Mouse (Mus musculus) hindbrain, embryonic 16.5 days (tissue): ENCODE results near the gene Nceh1. TPM values are rescaled to one million over a fixed set of nuclear protein-coding genes. Genes with fewer than 3 reads are reported as not detected.

ENCODE experiments used
- ATAC-seq: fragments of 200-750 bp; cut with Nextera tagmentation; 2 replicates; pipeline ENCODE4 v1.8.0; 2017; ENCODE audit warnings: moderate TSS enrichment, moderate library complexity
- H3K27ac ChIP-seq: fragments of 300-500 bp; sonication (generic); 2 replicates; pipeline ENCODE4 v1.5.1; 2014; ENCODE audit warnings: low read depth, mild to moderate bottlenecking, control low read depth, low read length, moderate library complexity
- H3K27me3 ChIP-seq: fragments of 300-500 bp; sonication (generic); replicated peaks from 2 replicates; pipeline ENCODE4 v1.6.1; 2014; ENCODE audit warnings: low read length; ENCODE audit not compliant: control insufficient read depth, insufficient read depth
- H3K36me3 ChIP-seq: fragments of 300-500 bp; sonication (generic); 2 replicates; pipeline ENCODE4 v1.6.1; 2014; ENCODE audit warnings: mild to moderate bottlenecking, low read length, moderate library complexity, mixed read lengths; ENCODE audit not compliant: control insufficient read depth, insufficient read depth
- H3K4me1 ChIP-seq: fragments of 300-500 bp; sonication (generic); 2 replicates; pipeline ENCODE4 v1.6.1; 2014; ENCODE audit warnings: low read depth, low read length; ENCODE audit not compliant: control insufficient read depth, insufficient read depth
- H3K4me2 ChIP-seq: fragments of 300-500 bp; sonication (generic); 2 replicates; pipeline ENCODE4 v1.6.1; 2014; ENCODE audit warnings: mild to moderate bottlenecking, low read length, control low read depth, moderate library complexity
- H3K4me3 ChIP-seq: fragments of 300-500 bp; sonication (generic); 2 replicates; pipeline ENCODE4 v1.5.1; 2014; ENCODE audit warnings: mild to moderate bottlenecking, low read length, control low read depth, moderate library complexity
- H3K9ac ChIP-seq: fragments of 300-500 bp; sonication (generic); 2 replicates; pipeline ENCODE4 v1.6.1; 2014; ENCODE audit warnings: low read depth, mild to moderate bottlenecking, control low read depth, low read length, moderate library complexity
- H3K9me3 ChIP-seq: fragments of 300-500 bp; sonication (generic); 2 replicates; pipeline ENCODE4 v1.6.1; 2014; ENCODE audit warnings: mild to moderate bottlenecking, low read length, moderate library complexity; ENCODE audit not compliant: control insufficient read depth
- WGBS: fragments of 180-500 bp; shearing (Covaris S2); extraction: QIAGEN DNeasy Blood & Tissue Kit; methylation state at CpG from one replicate; pipeline ENCODE4 v1.1.7; 2014; 5-methylcytosine and 5-hydroxymethylcytosine counted together
- polyA plus RNA-seq: library from polyadenylated mRNA; unstranded; fragments of >200 nt; fragmentation: Nextera tagmentation; extraction: Ambion mirVana; gene quantifications from 2 replicates; pipeline ENCODE4 v1.2.1, GENCODE M21; 2015

The Nceh1 gene
- polyA plus RNA-seq, 1 experiment from 2014 or later = 25.1 TPM

DNA sequence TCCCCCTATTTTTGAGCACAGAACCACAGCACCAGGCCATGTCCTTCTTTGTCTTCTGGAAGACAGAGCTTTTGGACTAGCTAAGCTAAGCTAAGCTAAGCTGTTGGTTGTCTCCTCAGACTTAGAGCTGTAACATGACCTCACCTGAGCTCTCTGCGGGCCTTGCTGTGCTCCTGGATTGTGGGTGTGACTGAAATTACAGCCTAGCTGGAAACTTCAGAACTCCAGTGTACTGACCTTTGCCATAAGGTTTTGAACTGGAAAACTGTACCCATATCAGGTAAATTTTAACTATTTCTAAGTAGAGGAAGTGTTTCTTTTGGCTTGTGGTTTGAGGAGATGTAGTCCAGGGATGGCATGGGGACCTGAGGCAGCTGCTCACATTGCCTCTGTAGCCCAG, 5.6 kb downstream of the Nceh1 start:
- Histone ChIP-seq H3K4me3 (no peak overlapping the region), H3K4me1 (no peaks in the 10 kb centered on the region; the same call in none of the 2 replicates), H3K9ac (no peak overlapping the region), H3K4me2 (no peak overlapping the region), H3K9me3 (no peaks in the 10 kb centered on the region), H3K36me3 (no peaks in the 10 kb centered on the region), H3K27me3 (no peaks in the 10 kb centered on the region), H3K27ac (no peak overlapping the region)
- no peak for ATAC-seq
- 95% methylated on average over 1 of the region's 1 CpGs for whole genome bisulfite sequencing

DNA sequence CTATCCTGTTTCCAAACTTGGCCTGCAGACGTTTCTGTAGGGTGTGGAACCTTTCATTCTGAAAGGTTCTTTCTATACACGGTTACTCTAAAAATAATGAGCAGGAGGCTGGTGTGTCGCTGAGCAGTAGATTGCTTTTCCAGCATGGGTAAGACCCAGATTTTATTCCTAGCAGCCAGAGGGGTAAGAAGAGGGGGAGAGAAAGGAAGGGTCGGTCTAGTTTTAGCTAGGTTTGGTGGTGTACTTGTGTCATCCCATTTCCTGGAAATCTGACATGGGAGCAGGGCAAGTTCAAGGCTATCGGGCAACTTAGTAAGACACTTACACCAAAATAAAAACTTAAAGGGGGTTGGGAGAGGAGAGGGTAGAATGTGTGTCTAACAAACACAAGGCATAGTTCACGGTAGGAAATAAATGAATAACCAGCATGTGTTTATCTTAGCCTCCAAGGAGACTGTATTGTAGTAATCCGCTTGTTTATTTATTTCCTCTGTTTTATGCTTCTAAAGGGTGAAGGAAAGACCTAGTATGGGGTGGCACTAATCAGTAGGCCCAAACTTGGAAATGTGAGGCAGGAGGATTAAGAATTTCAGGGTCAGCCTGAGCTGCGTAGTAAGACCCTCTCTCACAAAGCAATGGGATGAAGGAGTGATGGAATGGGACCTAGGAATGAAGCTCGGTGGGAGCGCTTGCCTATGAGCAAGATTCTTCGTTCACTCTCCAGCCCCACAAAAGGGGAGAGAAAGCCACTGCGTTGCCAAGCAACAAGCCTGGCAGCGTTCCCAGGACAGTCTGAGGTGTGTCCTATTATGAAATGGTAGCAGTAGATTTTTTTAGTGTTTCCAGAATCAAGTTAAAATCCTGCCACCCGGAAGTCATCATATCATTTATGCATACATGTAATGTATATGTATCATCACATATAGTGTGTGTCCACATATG, 6.8 kb downstream of the Nceh1 start:
- H3K9me3 ChIP-seq = no peaks in the 10 kb centered on the region
- no peaks in the 10 kb centered on the region for H3K27me3 ChIP-seq
- H3K4me3 ChIP-seq = no peak overlapping the region
- 59% methylated on average over 14 of the region's 14 CpGs for WGBS
- H3K4me2 ChIP-seq = no peak overlapping the region
- no peaks in the 10 kb centered on the region; the same call in 1 of the 2 replicates for H3K4me1 ChIP-seq
- ATAC-seq = 0 out of 2 replicates have a peak, but pooled peaks have one; percentile 34
- no peak overlapping the region for H3K9ac ChIP-seq
- H3K36me3 ChIP-seq = no peaks in the 10 kb centered on the region
- no peak overlapping the region for H3K27ac ChIP-seq

DNA sequence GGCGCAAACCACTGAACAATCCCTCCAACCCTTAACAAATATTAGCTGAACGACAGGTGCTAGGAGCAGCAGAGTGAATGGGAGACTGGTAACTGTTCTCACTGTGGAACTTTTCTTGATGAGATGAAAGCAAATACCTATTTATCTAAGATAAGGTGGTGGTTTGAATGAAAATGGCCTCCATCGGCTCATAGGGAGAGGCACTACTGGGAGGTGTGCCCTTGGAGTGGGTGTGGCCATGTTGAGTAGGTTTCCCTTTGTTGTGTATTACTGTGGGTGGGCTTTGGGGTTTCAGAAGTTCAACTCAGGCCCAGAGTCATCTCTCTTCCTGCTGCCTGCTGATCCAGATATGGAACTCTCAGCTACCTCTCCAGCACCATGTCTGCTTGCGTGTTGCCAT, 8.1 kb downstream of the Nceh1 start:
- H3K27me3 ChIP-seq = no peaks in the 10 kb centered on the region
- no peaks in the 10 kb centered on the region for H3K36me3 ChIP-seq
- 96% methylated on average over 4 of the region's 4 CpGs for WGBS
- H3K4me2 ChIP-seq = no peak overlapping the region
- no peak for ATAC-seq
- no peak overlapping the region for H3K4me3 ChIP-seq
- no peak overlapping the region for H3K27ac ChIP-seq
- H3K9me3 ChIP-seq = no peaks in the 10 kb centered on the region
- no peak overlapping the region for H3K9ac ChIP-seq
- H3K4me1 ChIP-seq = no peaks in the 10 kb centered on the region; the same call in 1 of the 2 replicates

DNA sequence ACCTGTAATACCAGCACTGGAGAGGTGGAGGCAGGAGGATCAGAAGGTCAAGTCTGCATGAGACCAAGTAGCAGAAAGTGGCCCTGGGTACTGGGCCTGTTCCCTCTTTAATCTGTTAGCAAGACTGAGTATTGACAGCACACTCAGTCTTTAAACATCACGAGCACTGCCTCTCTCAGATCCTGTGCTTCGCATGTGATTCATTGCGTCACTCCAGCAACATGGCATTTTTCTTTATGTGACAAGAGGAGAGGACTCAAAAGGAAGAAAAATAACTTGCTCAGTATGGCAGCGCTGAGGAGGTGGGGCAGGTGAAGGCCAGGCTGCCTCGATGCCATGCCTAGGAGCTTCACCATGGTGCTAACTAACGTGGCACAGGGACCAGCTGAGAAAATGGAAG, 9.1 kb downstream of the Nceh1 start:
- no peak overlapping the region for H3K4me2 ChIP-seq
- no peaks in the 10 kb centered on the region for H3K36me3 ChIP-seq
- no peak for ATAC-seq
- H3K27ac ChIP-seq = no peak overlapping the region
- no peaks in the 10 kb centered on the region; the same call in 1 of the 2 replicates for H3K4me1 ChIP-seq
- no peak overlapping the region for H3K4me3 ChIP-seq
- H3K9me3 ChIP-seq = no peaks in the 10 kb centered on the region
- no peaks in the 10 kb centered on the region for H3K27me3 ChIP-seq
- WGBS = 85% methylated on average over 6 of the region's 6 CpGs
- no peak overlapping the region for H3K9ac ChIP-seq

DNA sequence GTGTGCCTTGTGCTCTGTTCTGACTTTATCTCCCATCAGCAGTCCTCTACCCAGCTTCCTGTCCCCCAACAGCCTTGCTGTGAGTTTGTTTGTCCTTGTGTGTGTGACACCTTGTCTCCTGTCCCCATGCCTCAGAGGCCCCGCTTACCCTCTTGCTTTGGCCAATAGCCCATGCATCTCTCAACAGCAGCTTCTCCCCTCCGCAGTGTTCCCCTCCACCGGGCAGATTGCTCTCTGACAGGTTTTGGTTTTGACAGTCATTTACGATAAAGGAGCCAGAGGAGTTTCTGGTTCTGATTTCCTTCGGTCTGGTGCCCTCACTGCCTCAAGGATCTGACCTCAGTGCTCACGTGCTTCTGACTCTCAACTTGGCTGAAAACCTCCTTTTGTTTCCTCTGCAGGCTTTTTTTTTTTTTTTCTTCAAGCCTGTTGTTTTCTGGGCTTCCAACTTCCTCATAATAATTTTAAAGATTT, 11.1 kb downstream of the Nceh1 start:
- WGBS = 70% methylated on average over 6 of the region's 6 CpGs
- Histone ChIP-seq H3K4me2 (no peak overlapping the region), H3K27me3 (no peaks in the 10 kb centered on the region), H3K36me3 (no peaks in the 10 kb centered on the region), H3K4me3 (no peak overlapping the region), H3K9me3 (no peaks in the 10 kb centered on the region), H3K27ac (no peak overlapping the region), H3K9ac (no peak overlapping the region), H3K4me1 (no peaks in the 10 kb centered on the region; the same call in 1 of the 2 replicates)
- no peak for ATAC-seq

DNA sequence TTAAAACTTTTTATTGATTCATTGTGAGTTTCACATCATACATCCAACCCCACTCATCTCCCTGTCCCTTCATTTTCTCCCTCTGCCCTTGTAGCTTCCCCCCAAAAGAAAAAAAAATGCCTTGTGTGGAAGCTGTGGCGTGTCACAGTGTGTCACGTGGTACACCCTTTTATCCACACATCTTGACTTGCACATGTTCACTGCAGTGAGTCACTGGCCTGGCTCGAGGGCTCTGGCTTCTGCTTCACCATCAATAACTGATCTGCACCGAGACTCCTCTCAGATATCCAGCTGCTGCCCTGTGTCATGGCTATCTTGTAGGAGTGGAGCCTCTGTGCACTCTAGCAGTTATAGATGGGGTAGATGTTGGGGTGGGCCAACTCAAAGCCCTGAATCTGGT, 12.4 kb downstream of the Nceh1 start:
- Histone ChIP-seq H3K27me3 (no peaks in the 10 kb centered on the region), H3K9me3 (no peaks in the 10 kb centered on the region), H3K4me2 (no peak overlapping the region), H3K4me3 (no peak overlapping the region), H3K9ac (no peak overlapping the region), H3K27ac (no peak overlapping the region), H3K36me3 (no peaks in the 10 kb centered on the region), H3K4me1 (no peaks in the 10 kb centered on the region)
- ATAC-seq = no peak
- WGBS = 85% methylated on average over 4 of the region's 4 CpGs

DNA sequence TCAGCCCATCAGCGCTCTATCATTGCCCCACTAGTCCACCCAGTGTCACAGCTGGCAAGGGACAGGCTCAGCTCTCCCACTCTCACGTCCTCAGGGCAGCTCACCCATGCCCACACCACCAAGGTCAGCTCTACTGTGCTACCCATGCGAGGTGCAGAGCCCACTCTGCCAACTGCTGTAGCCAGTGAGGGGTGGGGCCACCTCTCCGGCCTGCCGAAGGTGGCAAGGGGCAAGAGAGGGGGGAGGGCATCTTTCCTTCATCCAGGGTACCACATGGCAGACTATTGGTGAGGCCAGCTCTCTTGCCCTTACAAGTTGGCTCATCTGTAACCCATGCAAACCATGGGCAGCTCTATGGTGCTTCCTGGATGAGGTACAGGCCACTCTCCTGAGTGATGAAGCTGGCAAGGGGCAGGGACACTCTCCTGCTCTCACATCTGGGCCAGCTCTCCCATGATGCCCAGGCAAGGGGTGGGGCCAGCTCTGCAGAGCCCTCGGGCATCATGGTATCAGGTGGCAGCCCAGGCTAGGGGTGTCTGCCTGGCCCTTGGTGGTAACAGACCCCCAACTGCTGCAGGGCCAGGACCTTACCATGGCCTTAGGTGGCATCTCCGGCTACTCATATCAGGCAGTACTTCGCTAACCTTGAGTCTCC, 12.9 kb downstream of the Nceh1 start:
- no peak overlapping the region for H3K4me3 ChIP-seq
- H3K27ac ChIP-seq = no peak overlapping the region
- H3K27me3 ChIP-seq = no peaks in the 10 kb centered on the region
- H3K4me1 ChIP-seq = no peaks in the 10 kb centered on the region
- 0 out of 2 replicates have a peak, but pooled peaks have one; percentile 17 for ATAC-seq
- no peaks in the 10 kb centered on the region for H3K9me3 ChIP-seq
- H3K36me3 ChIP-seq = no peaks in the 10 kb centered on the region
- H3K9ac ChIP-seq = no peak overlapping the region
- 88% methylated on average over 8 of the region's 8 CpGs for WGBS
- H3K4me2 ChIP-seq = no peak overlapping the region

DNA sequence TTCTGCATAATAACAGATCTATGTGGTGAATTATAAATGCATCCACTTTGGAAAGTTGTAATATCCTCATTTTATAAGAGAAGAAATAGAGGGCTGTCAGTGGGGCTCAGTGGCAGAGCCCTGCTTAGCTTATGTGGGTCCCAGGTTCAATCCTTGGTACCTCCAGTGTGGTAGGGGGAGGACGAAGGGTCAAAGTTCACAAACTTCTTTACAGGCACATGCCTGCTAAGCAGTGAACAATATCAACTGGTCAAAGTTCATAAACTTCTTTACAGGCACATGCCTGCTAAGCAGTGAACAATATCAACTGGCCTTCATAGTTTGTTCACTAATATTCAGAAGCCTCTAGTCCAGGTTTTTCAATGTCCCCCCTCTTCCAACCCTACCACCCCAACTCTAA, 13.8 kb downstream of the Nceh1 start:
- Histone ChIP-seq H3K4me3 (no peak overlapping the region), H3K27ac (no peak overlapping the region), H3K36me3 (no peaks in the 10 kb centered on the region), H3K9me3 (no peaks in the 10 kb centered on the region), H3K27me3 (no peaks in the 10 kb centered on the region), H3K4me2 (no peak overlapping the region), H3K4me1 (no peaks in the 10 kb centered on the region), H3K9ac (no peak overlapping the region)
- ATAC-seq = no peak
- WGBS = 79% methylated on average over 1 of the region's 1 CpGs

DNA sequence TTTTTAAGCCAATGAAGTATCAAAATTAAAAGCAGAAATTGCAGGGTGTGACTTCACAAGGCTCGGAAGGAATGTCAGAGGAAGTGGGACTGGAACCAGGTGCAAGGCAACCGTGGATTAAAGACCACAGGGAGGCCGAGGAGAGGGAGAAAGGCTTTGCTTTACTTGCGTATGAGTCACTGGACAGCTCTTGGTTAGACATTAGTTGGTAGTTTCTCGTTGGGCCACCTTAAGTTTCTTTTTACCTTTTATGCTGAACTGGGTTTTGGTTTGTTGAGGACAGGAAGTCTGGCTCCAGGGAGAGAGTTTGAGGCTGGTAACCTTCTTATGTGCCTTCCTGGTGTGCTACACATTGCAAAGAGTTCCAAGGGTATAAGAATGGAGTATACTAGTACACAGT, 15.1 kb downstream of the Nceh1 start:
- no peak overlapping the region for H3K9ac ChIP-seq
- H3K27me3 ChIP-seq = no peaks in the 10 kb centered on the region
- no peak overlapping the region for H3K4me3 ChIP-seq
- no peak overlapping the region for H3K27ac ChIP-seq
- H3K36me3 ChIP-seq = no peaks in the 10 kb centered on the region
- 89% methylated on average over 5 of the region's 5 CpGs for WGBS
- H3K9me3 ChIP-seq = no peaks in the 10 kb centered on the region
- no peak for ATAC-seq
- H3K4me1 ChIP-seq = no peaks in the 10 kb centered on the region
- H3K4me2 ChIP-seq = no peak overlapping the region
